Mouse (Mus musculus) stomach, postnatal 0 days (tissue): ENCODE measurements around the gene Eml4. TPM values are rescaled to one million over a fixed set of nuclear protein-coding genes. Genes with fewer than 3 reads are reported as not detected.

Experiments used
- ATAC-seq: fragments of 200-750 bp; cut with Nextera tagmentation; 2 replicates; pipeline ENCODE4 v1.8.0; 2017; ENCODE audit not compliant: low FRiP score, low TSS enrichment
- DNase-seq: peaks from one replicate; pipeline ENCODE4 v3.0.0-alpha.2; 2016; ENCODE audit warnings: low spot score
- H3K27ac ChIP-seq: fragments of 300-500 bp; sonication (generic); replicated peaks from 2 replicates; pipeline ENCODE4 v1.5.1; 2014; ENCODE audit warnings: mild to moderate bottlenecking, control low read depth
- H3K27me3 ChIP-seq: fragments of 300-500 bp; sonication (generic); 2 replicates; pipeline ENCODE4 v1.6.1; 2014; ENCODE audit warnings: low read length; ENCODE audit not compliant: control insufficient read depth, insufficient read depth
- H3K36me3 ChIP-seq: fragments of 300-500 bp; sonication (generic); 2 replicates; pipeline ENCODE4 v1.6.1; 2014; ENCODE audit warnings: low read length, mixed read lengths; ENCODE audit not compliant: control insufficient read depth, insufficient read depth
- H3K4me1 ChIP-seq: fragments of 300-500 bp; sonication (generic); replicated peaks from 2 replicates; pipeline ENCODE4 v1.6.1; 2014; ENCODE audit warnings: antibody characterized with exemption; ENCODE audit not compliant: control insufficient read depth, insufficient read depth
- H3K4me2 ChIP-seq: fragments of 300-500 bp; sonication (generic); replicated peaks from 2 replicates; pipeline ENCODE4 v1.6.1; 2014; ENCODE audit warnings: low read depth, mild to moderate bottlenecking, control low read depth, moderate library complexity
- H3K4me3 ChIP-seq: fragments of 300-500 bp; sonication (generic); 2 replicates; pipeline ENCODE4 v1.5.1; 2014; ENCODE audit warnings: low read depth, low read length, control low read depth
- H3K9ac ChIP-seq: fragments of 300-500 bp; sonication (generic); 2 replicates; pipeline ENCODE4 v1.6.1; 2014; ENCODE audit warnings: mild to moderate bottlenecking, low read length, control low read depth, mixed read lengths
- H3K9me3 ChIP-seq: fragments of 300-500 bp; sonication (generic); 2 replicates; pipeline ENCODE4 v1.6.1; 2016; ENCODE audit warnings: low read length; ENCODE audit not compliant: control insufficient read depth
- CTCF ChIP-seq: IDR thresholded peaks from 2 replicates; pipeline ENCODE4 v1.5.1; 2016; ENCODE audit warnings: antibody characterized with exemption, low read depth, mild to moderate bottlenecking, moderate library complexity
- EP300 ChIP-seq: optimal IDR thresholded peaks from 2 replicates; pipeline ENCODE3; 2016; ENCODE audit warnings: antibody characterized with exemption
- WGBS: fragments of 180-500 bp; shearing (Covaris S2); extraction: QIAGEN DNeasy Blood & Tissue Kit; methylation state at CpG from one replicate; pipeline ENCODE4 v1.1.7; 2014; 5-methylcytosine and 5-hydroxymethylcytosine counted together
- polyA plus RNA-seq: library from polyadenylated mRNA; unstranded; fragments of >200 nt; fragmentation: Nextera tagmentation; extraction: Ambion mirVana; gene quantifications from 2 replicates; pipeline ENCODE4 v1.2.1, GENCODE M21; 2015

Gene Eml4
- polyA plus RNA-seq, 1 experiment from 2014 or later: 11.5 TPM

DNA sequence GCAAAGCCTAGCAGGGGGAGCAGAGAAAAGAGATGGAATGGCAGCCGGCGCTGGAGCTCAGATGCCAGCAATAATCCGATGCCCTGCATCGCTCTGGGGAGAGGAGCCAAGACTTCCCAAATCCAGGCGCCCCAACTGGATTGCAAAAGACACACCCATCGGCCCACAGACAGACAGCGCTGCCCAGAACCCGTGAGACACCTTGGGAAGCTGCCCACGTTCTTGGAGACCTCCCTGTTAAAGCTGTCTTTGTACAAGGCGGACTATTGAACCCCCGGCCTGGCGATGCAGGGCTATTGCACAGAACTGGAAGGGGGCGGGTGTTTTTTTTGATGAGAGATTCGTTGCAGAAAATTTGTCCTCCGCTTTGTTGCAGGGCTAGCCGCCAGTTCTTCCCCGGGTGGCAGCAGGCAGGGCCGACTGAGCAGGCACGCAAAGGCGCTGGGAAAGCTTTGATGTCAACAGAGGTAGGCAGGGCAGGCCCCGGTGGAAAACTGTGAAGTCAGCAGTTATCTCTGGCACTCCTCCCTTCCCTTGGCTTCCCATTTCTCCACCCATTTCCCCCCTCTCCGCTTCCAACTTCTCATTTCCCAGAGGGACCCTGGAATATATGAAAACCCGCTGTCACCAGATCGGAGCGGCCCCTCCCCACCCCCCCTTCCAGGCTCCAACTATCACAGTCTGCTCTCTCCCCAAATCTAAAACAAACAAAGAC, 28.0 kb upstream of the Eml4 start:
- Histone ChIP-seq H3K4me2 (peak overlapping the region; percentile 52), H3K36me3 (no peaks in the 10 kb centered on the region), H3K27me3 (no peaks in the 10 kb centered on the region), H3K27ac (peak overlapping the region; percentile 76), H3K9ac (peak overlapping the region; percentile 14; the same call in 1 of the 2 replicates), H3K9me3 (no peaks in the 10 kb centered on the region), H3K4me1 (peaks cover 6% of the 10 kb centered on the region), H3K4me3 (peak overlapping the region; percentile 18)
- ATAC-seq (peak; percentile 54; the same call in 1 of the 2 replicates), DNase-seq (peak; percentile 66)
- TF ChIP-seq CTCF (no peak), EP300 (no peak)
- 4% methylated on average over 25 of the region's 25 CpGs for WGBS

DNA sequence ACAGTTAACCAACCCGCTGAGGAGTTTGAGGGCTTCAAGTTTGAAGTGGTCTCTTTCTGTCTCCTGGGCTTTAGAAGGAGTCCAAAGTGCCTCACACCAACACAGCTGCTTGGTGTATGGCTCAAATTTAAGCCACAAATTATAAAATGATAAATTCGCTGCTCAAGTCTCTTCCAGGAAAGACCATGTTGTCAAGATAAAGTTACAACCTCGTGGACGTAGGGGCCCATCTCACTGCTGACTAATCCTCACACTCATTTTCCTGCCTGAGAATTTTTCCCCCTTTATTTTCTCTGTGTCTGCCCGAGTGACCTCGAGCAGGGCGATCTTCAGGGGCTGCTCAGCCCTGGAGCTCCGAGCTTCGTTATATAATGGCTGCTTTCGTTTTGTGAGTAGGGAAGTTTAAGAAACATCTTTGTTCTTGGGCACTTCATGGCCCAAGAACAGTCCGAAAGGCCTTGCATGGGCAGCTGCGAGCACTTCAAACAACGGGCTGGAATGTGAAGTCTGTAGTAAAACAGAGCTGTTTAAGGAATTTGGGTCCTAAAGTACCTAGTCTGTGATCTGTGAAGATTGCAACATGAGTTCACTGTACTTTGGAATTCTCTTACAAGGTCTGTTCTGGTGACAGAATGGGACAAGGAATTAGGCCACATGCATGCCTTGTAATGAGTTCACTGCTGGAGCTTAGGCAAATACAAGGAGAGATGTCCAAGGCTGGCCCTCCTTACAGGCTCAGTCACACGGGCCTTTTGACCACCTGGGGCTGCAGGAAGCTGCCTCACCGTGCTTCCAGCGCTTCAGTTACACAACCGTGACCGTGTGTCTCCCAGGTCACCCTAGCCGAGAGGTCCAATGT, 27.1 kb upstream of the Eml4 start:
- DNase-seq: peak; percentile 33
- Histone ChIP-seq H3K9me3 (no peaks in the 10 kb centered on the region), H3K4me3 (no peak overlapping the region), H3K4me2 (peak overlapping the region; percentile 52; the same call in 1 of the 2 replicates), H3K9ac (no peak overlapping the region), H3K27ac (peak overlapping the region; percentile 76; the same call in 1 of the 2 replicates), H3K4me1 (peaks cover 6% of the 10 kb centered on the region), H3K36me3 (no peaks in the 10 kb centered on the region), H3K27me3 (no peaks in the 10 kb centered on the region)
- WGBS: 35% methylated on average over 19 of the region's 19 CpGs
- no peak for TF ChIP-seq EP300
- TF ChIP-seq CTCF: no peak
- peak; percentile 31; the same call in 1 of the 2 replicates for ATAC-seq

DNA sequence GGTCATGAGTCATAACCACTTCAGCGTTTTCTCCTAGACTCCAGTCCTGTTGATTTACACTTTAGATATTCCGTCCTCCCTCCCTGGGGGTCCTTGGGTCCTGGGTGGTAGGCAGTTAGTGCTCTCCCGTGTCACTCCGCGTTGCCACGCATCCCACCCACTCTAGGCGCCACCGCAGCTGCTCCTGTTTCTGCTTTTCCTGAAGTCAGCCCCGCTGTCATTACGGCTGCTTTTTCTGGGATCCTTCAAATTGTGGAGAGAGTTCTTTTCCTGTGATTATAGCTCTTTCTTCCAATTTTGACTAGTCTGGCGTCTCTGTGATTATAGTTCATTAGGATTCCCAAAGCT, 26.5 kb upstream of the Eml4 start:
- no peaks in the 10 kb centered on the region for H3K27me3 ChIP-seq
- H3K9ac ChIP-seq: no peak overlapping the region
- no peaks in the 10 kb centered on the region for H3K36me3 ChIP-seq
- ATAC-seq (no peak), DNase-seq (no peak)
- H3K4me2 ChIP-seq: no peak overlapping the region
- H3K4me3 ChIP-seq: no peak overlapping the region
- peaks cover 9% of the 10 kb centered on the region for H3K4me1 ChIP-seq
- WGBS: 84% methylated on average over 11 of the region's 11 CpGs
- no peak for TF ChIP-seq EP300
- TF ChIP-seq CTCF: no peak
- no peaks in the 10 kb centered on the region for H3K9me3 ChIP-seq
- 0 out of 2 replicates have a peak overlapping the region, but pooled peaks have one; percentile 13 for H3K27ac ChIP-seq

DNA sequence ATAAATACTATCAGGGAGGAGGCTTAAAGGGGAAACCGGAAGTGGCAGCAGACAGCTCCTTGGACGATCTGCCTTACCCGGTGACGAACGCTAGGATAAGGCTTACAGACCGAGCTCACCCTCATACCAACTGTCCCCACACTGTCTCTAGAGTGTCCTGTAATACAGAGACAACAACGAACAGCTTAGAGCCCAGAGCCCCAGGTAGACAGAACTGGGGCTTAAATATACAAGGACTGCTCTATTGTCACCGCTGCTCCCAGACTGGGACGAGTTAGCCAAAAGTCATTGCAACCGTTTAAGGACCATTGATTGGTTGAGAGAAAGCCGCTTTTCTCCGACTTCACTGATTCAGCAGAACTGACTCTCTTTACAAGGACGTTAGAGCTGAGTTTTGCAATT, 15.5 kb upstream of the Eml4 start:
- no peak overlapping the region for H3K4me3 ChIP-seq
- ATAC-seq (no peak), DNase-seq (no peak)
- no peaks in the 10 kb centered on the region for H3K9me3 ChIP-seq
- no peak overlapping the region for H3K27ac ChIP-seq
- H3K36me3 ChIP-seq: no peaks in the 10 kb centered on the region
- no peak overlapping the region for H3K9ac ChIP-seq
- H3K4me1 ChIP-seq: peaks cover 4% of the 10 kb centered on the region; the same call in 1 of the 2 replicates
- 46% methylated on average over 13 of the region's 13 CpGs for WGBS
- TF ChIP-seq CTCF: no peak
- no peak for TF ChIP-seq EP300
- no peaks in the 10 kb centered on the region for H3K27me3 ChIP-seq
- H3K4me2 ChIP-seq: peak overlapping the region; percentile 26

DNA sequence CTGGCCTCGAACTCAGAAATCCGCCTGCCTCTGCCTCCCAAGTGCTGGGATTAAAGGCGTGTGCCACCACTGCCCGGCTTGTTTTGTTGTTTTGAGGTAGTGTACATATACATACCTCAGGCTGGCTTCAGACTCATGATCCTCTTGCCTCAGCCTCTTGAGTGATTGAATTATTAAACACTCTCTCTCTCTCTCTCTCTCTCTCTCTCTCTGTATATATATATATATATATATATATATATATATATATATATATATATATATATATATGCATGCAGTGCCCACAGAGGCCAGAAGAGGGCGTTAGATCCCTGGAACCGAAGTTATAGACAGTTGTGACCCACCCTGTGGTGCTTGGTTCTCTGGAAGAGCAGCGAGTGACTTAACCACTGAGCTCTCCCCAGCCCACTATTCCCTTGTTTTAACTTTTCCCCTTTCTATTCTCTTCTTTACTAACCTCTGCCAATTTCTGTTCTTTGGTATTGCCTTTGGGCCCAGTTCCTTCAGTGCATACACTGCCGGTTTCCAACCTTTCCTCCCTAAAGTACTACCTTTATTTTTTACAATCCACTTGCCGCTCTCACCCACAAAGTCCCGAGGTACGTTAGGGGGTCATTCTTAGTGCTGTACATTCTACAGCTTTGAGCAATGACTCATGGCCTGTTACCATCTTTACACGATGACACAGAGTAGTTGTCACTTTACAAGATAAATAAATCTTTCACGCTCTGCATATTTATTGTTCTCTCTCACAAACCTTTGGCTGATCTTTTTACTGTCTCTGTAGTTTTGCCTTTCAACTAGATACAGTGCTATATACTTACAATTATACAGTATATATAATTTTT, 13.5 kb upstream of the Eml4 start:
- no peak overlapping the region for H3K27ac ChIP-seq
- no peak for TF ChIP-seq EP300
- peak; percentile 33 for TF ChIP-seq CTCF
- no peaks in the 10 kb centered on the region for H3K27me3 ChIP-seq
- H3K36me3 ChIP-seq: no peaks in the 10 kb centered on the region
- DNase-seq (no peak), ATAC-seq (no peak)
- H3K9ac ChIP-seq: no peak overlapping the region
- H3K4me3 ChIP-seq: no peak overlapping the region
- 69% methylated on average over 13 of the region's 13 CpGs for WGBS
- H3K4me1 ChIP-seq: no peaks in the 10 kb centered on the region
- H3K9me3 ChIP-seq: no peaks in the 10 kb centered on the region
- no peak overlapping the region for H3K4me2 ChIP-seq
